Mouse (Mus musculus) adrenal gland, adult 8-10 months (tissue): ENCODE results near the gene Kif23. TPM values are rescaled to one million over a fixed set of nuclear protein-coding genes. Genes with fewer than 3 reads are reported as not detected.

Source experiments
- DNase-seq: peaks from one replicate; pipeline ENCODE4 v3.0.0; 2022
- total RNA-seq, 4 experiments: library from RNA; stranded (reverse); gene quantifications; 2 replicates each; pipeline ENCODE4 v1.2.4; 2022

Gene Kif23
- total RNA-seq, 4 experiments from 2014 or later = 2.3 to 3.8 (median 3.7) TPM

DNA sequence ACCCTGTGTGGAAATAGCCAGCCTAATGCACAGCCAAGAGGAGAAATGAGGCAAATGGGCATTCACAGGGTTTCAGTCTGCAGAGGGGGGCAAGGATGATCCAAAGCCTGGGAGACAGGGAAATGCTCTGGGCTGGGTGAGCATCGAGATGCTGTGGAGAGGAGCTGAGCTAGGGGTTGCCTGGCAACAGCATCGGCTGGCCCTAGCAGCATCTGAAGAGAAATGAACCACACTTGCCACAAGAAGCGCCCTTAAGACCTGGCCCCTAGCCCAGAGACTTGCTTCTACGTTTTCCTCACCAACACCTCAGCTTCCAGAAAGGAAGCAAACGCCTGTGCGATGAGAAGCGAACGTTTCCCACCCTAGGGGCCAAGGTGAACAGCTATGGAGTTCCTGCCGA, 44.1 kb downstream of the Kif23 start:
- no peak for DNase-seq

DNA sequence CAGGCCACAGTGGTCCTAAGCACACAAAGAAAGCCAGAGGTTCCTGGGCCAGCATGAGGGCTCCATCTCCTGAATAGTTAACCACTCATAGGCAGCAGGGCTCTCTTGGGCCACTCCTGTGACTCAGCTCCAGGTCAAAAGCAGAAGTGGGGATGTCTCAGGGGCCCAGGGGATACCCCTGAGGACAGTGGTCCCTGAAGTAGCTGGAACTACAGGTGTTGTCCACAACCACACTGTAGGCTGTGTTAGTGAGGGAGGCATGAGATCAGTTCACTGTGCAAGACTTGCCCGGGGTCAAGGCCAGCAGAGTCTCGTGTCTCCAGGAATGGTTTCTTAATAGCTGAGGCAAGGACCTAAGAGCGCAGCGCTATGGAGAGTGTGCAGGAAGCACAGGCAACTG, 45.0 kb downstream of the Kif23 start:
- DNase-seq = no peak

DNA sequence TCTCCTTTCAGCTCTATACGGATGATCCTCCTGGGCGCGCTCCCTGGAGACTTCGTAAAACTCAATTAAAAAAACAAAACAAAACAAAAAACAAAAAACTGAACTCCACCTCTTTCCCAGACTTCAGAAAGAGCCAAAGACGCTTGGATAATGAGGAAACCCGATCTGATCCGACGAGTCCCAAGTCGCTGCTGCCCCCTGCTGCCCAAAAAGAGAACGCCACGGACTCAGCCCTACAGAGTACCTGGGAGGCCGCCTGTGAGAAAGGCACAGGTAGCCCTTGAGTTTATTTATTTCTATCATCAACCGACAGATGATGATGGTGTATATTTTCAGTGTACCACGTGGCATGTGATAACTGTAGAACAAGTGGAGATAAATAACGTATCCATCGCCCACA, 46.8 kb downstream of the Kif23 start:
- peak; percentile 50 for DNase-seq

DNA sequence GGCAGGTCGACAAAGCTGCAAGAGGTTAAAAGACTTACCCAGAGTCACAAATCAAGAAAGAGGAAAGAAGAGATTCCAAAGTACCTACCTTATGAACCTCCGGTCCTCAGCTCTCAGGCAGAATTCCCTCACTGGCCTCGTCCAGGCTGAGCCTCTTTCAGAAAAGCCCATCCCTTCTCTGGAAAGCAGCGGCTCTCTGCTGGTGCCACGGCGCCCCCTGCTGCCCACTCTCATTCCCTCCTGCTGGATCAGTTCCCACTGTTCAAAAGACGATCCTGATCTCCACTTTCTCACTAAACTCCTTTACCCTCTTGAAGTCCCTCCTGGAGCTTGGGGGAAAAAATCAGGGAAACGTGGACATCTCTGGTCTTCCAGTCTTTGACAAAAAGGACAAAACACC, 48.2 kb downstream of the Kif23 start:
- peak; percentile 49 for DNase-seq

DNA sequence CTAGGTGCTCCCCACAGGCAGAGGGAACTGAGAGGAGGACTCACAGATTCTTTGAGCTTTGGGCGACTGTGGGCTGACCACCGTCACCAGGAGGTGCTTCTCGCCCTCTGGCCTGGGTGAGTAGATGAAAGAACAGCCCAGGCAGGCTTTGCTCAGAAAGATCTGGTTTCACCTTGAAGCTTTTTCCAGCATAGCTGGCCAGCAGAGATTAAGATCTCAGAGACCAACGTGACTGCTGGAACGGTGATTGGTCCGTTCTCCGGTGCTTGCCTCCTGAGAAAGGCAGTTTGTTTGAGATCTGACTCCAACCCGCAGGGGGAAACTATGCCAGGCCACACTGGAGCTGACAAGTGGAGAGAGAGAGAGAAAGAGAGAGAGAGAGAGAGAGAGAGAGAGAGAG, 51.6 kb downstream of the Kif23 start:
- DNase-seq = peak; percentile 22

DNA sequence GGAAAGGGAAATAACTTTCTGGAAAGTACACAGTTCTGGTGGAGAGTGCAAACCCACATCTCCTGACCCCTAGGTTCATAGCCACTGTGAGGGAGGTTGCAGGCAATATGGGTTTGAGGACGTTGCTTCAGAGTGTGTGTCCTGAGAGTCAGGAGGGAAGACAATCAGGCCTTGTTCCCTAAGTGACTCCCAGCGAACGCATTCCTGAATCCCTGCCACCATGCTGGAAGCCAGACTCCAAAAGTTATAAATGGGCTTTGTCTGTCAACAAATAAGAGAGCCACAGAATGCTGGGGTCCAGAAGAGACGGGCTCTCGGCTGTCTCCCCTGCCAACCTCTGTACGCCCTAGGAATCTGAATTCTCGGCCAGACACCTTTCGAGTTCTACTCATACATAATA, 56.7 kb downstream of the Kif23 start:
- DNase-seq = no peak

DNA sequence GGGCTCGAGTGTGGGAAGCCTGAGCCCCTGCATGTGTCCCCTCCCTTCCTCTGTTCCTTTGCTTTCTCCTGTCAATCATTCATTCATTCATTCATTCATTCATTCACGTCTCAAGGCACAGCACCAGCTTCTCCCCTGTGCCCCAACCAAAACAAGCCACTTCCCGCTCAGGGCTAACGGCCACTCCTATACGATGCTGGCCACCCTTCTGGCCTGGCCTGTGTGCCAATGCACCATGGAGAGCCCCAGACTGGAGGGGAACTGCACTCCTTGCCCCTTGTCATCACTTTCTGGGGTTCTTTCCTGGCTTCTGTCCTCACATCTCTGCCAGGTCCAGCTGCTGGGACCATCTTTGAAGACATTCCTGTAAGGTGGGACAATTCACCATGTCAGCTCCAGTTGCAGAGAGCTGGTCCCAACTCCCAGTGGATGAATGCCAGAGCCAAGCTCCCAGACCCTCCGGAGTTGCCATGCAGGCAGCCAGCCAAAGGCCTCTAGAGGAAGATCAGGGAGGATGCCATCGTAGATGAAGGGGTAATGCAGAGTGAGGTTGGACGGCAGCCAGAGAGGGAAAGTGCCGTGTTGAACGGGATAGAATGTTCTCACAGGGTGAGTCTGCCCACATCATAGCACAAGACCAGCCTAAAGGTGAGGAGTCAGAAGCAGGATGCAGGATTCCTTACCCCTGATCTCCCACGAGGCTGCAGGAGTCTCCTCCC, 58.8 kb downstream of the Kif23 start:
- DNase-seq = no peak

DNA sequence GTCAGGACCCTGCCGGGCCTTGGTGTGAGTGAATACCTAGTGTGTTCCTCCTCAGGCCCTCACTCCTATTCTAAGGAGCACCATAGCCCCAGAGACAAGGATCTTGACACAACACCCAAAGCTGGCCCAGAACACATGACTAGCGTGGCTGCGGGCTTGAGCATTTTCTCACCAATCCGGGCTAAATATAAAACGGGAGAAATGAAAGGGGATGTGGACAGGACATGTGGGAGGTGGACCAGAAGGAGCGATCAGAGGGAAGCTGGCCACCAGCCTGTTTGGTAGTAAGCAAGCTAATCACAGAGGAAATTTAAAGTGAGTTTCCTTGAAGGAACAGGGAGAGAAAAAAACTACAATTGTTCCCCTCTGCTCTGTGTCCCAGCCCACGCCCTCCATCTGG, 60.6 kb downstream of the Kif23 start:
- DNase-seq = no peak

DNA sequence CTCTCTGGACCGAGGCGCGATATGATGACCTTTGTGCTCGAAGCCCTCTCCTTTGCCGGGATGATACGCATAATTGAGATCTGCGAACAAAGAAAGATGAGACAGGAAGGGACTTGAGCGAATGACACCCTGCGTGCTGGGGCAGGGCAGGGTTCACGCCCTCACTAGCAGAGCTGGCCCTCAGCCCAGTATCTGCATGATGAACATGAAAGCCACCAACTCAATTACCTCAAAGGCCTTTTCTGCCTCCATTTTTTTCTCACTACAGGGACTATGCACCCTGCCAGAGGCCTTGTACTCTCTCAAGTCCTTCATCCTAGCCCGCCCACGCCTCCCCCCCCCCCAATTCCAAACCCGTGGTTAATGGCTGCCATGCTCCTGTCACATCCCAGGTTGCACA, 61.6 kb downstream of the Kif23 start:
- DNase-seq = no peak

DNA sequence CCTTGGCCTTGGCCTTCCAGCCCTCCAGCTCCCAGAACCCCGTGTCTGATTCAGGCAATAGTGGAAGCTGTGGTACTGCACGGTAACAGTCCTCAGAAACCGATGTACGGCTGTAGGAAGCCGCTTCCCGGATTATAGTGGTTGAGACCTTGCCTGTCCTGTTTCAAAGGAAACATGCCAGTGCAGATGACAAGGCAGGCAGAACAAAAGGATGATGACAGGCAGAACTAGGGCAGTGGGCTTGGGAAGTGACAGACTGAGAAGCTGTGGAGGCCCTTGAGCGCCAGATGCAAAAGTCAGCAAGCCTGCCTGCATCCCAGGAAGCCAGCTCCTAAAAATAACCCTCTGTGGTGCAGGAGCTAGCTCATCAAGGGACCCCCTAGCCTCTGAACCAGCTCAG, 62.2 kb downstream of the Kif23 start:
- DNase-seq = no peak

DNA sequence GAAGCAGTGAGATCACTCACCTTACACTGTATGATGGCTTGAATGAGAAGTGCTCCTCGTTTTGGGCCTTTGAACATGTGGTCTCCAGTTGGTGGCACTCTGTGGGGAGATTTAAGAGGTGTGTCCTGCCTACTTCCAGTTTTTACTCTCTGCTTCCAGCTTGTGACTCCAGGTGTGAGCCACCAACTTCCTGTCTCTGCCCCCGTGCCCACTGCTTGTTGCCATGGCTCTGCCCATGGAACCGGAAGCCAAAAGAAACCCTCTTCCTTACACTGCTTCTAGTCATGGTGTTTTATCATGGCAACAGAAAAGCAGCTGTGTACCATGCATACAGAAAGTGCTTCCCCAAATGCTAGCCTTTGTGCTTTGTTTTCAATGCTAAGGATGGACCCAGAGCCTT, 64.4 kb downstream of the Kif23 start:
- no peak for DNase-seq

DNA sequence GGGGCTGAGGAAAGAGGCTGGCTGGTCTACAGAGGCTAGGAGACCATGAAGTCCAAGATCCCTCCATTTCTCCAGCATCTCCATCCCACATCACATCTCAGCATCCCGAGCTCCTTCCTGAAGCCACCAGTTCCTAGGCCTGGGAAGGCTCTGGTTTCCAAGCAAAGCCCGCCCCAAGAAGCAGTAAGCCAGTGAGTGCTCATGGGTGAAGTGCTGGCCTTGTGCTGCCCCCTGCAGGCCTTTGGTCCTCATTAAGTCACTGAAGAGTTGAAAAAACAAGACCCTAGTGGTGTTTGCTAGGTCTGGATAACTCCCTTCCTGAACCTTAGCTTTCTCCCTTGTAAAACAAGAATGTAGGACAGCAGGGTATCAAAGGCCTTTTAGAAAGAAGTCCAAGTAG, 67.7 kb downstream of the Kif23 start:
- DNase-seq = peak; percentile 21

DNA sequence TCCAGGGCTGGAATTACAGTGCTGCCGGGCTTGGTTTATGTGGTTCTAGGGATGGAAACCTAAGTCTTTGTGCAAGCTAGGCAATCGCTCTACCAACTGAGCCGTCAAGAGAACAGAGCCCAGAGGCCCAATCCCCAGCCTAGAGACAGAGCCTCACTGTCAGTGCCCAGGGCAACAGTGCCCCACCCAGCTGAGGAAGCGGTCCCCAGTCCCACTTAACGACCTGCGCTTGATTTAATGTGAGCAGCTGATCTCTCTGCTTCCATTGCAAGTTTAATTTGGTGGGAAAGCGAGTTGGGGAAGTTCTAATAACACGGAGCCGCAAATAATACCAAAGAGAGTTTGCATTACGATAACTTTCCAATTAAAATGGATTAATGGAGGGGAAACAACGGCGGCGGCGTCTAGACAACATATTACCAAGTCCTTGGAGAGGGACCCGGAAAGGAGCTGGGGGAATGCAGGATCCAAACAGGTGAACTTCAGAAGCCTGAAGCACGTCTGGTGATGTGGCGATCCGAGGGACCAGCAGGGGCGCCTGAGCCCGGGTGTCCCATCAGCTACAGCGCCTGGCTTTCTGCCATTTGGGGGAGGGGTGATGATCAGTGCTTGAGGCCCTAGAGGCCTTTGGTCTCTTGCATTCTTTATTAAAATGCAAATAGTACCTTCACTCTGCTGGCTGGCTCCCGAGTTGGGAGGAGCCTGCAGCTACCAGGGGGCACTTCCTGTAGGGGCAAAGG, 69.0 kb downstream of the Kif23 start:
- no peak for DNase-seq

DNA sequence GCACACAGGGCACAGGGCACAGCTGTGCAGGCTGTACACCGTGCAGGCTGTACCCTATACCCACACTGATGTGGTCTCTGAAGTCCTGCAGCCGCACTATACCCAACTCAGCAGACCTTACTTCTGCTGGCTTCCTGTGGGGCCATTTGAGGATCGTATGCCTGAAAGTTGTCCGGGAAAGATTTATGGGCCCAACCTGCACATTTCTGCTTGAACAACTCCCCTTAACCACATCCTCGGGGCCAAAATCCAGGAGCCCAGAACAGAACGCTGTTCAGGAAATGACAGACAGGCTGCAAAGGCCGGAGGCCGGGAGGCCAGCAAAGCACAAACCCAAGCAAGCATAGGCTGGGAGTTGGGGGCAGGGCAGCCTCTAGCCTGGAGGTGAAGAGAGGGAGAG, 73.2 kb downstream of the Kif23 start:
- DNase-seq = no peak

DNA sequence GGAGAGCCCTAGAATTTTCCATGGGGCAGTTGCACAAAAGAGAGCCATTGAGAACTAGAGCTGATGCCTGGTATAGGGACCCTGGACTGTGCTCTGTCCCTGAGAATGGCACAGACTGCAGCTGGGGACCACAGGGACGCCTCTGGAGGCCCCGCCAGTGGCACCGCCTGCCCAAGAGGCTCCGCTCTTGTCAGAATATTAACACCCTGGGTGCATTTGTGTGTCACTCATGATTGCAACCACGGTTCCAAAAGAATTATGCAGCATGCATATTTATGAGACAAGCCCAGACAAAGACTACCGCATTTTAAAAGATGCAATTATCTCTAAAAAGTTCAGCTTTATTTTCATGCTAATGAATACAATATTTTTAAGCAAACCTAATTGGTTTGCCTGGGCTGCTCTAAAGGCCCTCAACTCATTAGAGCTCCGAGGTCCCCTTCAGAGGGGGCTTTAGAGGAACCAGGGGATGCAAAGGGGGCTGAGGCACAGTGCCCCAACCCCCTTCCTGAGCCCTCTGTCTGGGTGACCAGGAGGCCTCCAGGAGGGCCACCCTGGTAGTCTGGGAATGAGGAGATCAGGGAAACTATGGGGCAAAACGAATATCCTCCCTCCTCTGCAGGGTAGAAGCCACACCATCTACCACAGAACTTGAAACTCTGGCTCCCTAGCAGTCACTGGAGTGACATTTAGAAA, 74.2 kb downstream of the Kif23 start:
- DNase-seq = no peak

DNA sequence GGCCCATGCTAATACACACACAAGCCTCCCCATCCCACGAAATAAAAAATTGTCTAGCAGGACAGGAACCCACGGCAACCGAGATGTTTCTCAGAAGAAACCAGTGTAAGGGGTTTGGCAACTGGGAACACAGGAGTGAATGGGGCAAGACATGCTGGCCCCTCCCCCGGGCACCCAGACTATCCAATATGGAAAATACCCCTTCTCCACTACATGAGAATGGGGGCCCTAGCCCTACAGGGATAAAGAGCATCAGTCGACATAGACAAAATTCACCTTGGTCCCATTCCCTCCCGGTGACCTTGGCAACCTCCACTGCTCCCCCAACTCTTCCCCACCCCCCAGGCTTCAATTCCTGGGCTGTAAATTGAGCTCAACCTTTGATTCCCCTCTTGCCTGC, 74.7 kb downstream of the Kif23 start:
- no peak for DNase-seq

DNA sequence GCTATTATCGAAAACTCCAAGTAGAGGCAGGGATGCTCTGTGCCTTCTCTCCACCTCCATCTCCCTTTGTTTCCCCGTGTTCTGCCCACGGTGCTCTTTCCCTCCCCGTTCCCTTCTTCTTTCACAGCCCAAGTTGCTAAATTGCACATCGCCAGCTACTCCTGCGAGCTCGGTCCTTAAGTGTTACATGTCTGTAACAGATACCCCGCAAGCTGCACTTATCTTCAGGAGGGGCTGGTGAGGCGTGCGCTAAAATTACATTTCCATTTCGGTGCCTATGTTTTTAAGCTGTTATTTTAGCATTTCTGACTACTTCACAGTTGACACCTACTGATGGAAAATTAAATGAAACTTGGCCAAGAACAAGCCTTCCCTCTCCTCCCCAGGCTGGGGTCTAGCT, 78.9 kb downstream of the Kif23 start:
- DNase-seq = no peak

Other genes with a start within 250 kb of the Kif23 start
- gene Rplp1, start 32.2 kb downstream of the Kif23 start, total RNA-seq = 1,000 to 10,000 TPM; 2,047 to 2,140 (median 2,121) TPM
- 1 to 10 TPM; 1.9 to 6.4 (median 4.2) TPM for gene Paqr5, start 80.1 kb upstream of the Kif23 start, total RNA-seq
- gene Glce, start 175.9 kb upstream of the Kif23 start, total RNA-seq = 10 to 100 TPM; 34.0 to 41.7 (median 36.6) TPM